Mouse (Mus musculus) cerebellum, adult 8-10 months (tissue): ENCODE measurements around the gene Gcfc2.

ENCODE experiments used
- DNase-seq: peaks from one replicate; pipeline ENCODE4 v3.0.0; 2022

Gene Gcfc2

DNA sequence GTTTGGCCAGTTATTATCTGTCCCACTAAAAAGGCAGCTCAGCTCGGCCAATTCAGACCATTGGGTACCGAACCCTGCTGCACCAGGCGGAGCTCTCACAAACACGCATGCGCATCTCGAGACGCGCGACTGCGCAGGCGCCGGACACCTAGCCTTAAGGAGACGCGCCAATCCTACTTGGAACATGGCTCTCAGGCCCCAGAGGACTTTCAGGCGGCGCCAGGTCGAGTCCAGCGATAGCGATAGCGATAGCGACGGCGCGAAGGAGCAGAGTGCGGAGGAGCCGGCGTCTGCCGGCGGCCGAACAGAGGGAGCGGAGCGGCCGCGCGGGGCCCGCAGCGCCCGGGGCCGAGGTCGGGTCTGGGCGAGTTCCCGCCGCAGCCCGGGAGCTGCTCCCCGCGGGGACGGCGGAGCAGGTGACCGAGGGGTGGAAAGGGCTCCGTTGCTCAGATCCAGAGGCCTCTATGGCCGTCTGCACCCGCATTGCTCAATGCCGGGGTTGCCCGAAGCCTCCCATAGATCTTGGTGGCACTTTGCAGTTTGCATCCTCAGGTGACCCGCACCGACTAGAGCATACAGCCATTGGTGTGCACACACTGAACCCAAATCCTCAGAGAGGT lies at the start of gene Gcfc2:
Gene Gcfc2 (plus strand): TSS at position 147 of the 620 bp plus-strand sequence.
- DNase-seq, result peak; percentile 96

DNA sequence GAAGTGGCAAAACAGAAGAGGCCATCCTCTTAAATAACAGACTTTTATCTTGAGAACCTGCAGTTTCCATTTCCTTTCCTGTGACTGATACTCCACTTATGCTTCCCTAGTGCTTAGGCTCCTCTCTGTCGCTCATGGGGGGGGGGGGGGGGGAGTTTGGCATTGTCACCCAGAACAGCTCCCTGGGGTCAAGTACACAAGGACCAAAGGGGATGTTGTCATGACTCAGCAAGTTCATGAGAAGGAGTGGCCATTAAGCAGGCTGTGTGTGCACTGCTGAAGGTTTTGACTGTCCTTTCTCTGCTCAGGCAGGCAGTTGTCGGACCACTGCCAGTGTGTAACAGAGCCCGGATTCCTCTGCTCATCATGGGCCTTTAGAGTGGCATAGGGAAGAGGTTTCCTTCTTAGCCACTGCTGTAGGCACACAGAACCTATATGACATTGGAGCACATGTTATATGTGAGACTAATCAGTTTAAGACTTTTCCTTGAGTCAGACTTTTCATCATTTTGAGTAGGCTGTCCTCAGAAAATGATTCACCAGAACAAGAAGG lies 27.7 kb upstream of the Gcfc2 start:
- DNase-seq, result no peak

DNA sequence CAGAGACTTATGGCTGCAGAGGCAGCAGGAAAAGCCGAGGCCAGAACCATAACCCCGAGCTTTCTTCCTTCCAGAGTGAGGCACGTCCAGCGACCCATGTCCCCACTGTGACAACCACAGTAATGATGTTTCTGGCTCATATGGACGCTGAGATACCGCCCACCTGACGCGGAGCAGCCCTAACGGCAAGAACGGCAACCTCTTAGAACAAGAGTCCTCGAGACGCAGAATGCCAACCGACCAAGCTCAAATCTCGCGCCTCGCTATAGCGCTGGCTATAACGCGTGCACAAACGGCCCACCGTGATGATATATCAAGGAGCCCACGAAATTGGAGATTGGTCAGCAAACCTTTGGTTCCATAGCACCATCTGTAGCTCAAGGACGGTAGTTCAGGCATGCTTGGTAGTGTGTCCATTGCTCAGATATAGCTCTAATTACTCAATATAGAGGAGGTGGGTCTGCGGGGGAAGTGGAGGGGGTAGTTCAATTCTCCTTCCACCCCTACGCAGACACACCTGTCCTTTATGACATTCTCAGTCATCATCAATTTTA lies 13.1 kb upstream of the Gcfc2 start:
- DNase-seq, result no peak

DNA sequence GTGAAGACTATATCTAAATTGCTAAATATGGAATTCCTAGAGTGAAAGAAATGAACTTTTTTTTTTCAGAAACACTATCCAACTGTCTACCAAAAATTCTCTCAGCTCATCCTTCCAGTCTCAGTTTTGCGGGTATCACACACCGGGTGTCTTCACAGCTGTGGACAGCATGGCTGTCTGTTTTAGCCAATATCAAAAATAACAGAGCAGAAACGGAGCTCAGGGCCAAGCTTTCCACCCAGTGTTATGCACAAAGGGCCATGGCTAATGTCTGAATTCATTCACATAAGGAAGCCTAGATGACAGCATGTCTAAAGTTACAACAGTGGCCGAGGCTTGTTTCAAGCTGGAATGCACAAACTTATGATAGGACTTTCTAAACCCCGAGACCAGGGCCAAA lies 12.2 kb upstream of the Gcfc2 start:
- DNase-seq, result no peak

DNA sequence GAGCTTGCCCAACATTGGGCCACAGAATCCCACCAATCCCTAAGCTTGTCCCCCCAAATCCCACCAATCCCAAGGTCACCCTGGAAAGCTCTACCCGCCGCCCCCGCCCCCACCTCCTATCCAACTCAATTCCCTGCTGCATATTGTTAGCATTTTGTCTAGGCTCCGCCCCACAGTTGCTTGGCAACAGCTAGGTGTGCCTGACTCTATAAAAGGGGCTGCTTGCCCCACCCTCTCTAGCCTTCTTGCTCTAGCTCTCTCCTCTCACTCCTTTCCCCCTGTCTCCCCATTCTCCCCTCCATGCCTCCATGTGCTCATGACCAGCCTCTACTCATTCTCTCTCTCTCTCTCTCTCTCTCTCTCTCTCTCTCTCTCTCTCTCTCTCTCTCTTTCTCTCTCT lies 11.8 kb upstream of the Gcfc2 start:
- no peak for DNase-seq

DNA sequence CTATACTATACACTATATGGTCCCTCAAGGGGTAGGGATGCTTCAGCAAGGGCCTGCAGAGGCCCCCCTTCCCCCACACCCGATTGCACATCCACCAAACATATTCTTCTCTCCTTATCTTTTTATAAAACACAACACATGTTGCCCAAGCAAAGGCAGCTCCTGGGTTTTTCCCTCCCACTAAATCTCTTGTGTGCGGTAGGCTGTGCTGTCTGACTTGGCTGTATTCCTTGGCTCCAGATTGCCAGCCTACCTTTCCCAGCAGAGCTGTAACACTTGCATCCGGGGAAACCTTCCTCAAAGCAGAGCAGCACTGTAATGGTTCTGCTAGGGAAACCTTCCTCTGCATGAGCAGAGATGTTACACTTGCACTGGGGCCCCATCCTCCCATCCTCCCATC lies 11.3 kb upstream of the Gcfc2 start:
- no peak for DNase-seq

DNA sequence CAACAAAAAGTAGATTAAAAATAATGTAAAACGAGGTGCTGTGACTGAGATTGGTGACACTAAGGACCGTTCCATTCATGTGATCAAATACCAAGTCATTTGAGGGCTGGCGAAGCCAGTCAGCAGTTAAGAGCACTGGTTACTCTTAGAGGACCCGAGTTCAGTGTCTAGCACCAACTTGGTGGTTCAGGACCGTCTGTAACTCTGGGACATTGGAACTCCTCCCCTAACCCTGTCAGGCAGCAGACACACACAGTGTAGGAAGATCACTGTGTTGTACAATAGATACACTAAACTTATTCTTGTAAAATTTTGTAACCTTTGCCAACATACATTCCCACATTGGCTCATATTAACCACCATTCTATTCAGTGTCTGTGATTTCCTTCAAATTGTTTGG lies 835 bp downstream of the Gcfc2 start:
- DNase-seq, result no peak

DNA sequence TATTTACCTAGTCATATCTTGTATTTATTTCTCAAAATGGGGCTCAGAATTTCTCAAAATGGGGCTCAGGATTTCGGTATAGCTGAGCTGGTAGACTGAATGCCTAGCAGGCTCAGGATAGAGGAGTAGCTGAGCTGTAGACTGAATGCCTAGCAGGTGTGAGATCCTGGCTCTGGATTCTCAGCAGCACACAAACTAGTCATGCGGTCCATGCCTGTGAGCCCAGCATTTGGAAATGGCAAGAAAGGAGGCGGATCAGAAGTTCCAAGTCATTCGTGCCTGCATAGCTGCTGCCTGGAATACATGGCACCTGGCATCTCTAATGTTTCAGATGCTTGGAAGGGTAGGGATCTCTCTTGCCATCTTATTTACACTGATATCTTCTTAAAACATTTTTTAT lies 5.9 kb downstream of the Gcfc2 start:
- no peak for DNase-seq

DNA sequence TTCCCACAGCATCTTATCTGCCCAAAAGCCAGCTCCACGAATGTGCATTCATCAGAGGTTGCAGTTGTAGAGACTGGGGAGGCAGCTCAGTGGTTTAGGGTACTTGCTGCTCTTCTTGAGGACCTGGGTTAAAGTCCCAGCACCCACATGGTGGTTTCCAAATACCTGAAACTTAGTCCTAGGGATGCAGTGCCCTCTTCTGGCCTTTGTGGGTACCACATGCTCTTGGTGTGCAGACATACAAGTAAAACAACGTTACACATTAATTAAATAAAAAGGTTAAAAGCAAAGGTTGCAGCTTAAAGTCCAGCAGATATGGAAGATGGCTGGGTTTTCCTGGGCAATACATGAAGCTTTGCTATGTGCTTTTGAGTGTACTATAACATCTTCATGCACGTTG lies 9.8 kb downstream of the Gcfc2 start:
- DNase-seq, result no peak

DNA sequence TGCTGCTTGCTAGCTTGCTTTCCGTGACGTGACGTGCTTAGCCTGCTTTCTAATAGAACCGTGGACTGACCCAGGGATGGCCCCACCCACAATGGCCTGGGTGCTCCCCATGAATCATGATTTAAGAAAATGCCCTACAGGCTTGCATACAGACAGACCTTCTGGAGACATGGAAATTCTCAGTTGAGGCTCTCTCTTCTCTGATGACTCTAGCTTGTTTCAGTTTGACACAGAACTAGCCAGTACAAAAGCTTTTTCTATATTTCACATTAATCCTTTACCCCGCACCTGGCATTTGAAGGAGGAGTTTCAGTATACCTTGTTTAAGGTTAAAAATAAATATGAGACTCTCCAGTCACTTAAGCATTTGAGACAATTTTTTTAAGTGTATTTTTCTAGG lies 18.2 kb downstream of the Gcfc2 start:
- DNase-seq, result no peak

DNA sequence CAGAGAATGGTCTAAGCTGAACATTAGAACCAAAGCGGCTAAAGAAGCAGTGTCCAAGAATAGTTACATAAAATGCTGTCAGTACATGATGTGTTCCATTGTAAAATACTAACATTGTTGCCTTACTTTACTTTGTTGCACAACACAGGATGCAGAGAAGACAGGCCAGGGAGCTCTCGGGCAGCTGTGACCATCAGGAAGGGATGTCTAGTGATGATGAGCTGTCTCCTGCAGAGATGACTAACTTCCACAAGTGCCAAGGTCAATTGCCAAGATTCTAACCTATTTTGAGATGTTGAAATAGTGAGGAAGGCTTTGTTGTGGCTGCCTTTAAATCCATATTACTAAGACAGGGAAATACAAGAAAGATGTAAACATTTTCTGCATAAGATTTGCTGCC lies 19.8 kb downstream of the Gcfc2 start:
- no peak for DNase-seq

DNA sequence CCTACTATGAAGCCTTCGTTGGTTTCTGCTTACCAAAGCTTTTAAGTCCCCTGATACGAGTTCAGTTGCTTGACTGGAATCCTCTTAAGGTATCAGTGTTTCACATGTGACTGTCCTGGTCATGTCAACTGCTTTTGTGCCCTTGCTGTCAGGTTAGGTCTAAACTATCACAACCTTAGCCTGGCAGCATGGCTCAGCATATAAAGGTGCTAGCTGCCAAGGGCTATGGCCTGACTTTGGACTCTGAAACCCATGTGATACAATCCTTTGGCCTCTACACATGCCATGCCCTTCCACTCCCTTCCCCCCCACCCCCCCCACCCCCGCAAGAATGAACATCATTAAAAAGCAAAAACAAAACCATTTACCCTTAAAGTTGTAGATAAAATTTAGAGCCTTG lies 21.0 kb downstream of the Gcfc2 start:
- no peak for DNase-seq

DNA sequence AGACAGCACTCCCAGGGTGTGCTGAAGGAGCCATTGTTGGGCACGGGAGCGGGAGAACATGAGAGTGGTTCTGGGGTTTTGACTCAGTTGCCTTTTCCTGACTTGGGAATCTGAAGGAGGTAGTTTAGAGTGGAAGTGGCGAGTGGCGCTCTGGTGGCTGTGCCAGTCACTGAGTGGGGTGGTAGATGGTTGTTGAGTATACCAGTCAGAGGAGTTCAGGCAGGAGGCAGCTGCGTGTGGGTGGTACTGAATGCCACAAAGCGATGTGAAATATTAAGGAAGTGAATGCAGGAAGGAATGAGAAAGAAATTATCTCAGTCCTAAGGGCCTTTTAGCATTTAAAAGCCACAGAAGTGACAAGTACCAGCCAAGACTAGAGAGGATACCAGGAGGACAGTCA lies 23.4 kb downstream of the Gcfc2 start:
- DNase-seq, result no peak

DNA sequence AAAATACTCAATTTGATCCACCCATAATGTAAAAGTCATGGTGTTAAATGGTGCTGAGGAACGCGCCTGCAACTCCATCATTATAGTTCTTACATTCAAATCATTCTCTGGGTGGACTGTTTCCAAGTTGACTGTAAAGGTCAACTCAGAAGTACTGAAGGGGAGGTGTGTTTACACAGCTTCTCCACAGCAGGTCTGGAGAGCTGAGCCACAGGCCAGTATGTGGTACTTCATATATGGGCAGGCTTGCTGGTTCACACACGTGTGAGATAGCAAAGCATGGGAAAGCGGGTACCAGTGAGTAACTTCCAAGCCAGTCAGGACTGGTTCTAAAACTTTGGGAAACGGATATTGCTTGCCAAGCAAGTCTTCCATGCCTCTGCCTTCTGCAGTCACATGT lies 31.7 kb downstream of the Gcfc2 start:
- no peak for DNase-seq

DNA sequence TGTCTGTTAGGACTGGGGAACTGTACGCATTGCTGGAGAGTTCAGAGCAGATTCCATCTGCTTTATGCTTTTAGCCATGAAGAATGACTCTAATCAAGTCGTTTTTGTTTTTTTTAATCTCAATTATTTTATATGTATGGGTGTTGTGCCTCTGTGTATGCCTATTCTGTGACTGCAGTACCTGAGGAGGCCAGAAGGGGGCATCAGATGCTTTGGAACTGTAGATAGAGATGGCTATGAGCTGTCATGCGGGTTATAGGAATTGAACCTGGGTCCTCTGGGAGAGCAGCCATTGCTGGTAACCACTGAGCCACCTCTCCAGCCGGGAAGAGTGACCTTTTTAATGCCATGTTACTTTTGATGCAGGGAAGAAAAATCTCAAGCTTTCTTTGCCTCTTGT lies 32.9 kb downstream of the Gcfc2 start:
- no peak for DNase-seq

DNA sequence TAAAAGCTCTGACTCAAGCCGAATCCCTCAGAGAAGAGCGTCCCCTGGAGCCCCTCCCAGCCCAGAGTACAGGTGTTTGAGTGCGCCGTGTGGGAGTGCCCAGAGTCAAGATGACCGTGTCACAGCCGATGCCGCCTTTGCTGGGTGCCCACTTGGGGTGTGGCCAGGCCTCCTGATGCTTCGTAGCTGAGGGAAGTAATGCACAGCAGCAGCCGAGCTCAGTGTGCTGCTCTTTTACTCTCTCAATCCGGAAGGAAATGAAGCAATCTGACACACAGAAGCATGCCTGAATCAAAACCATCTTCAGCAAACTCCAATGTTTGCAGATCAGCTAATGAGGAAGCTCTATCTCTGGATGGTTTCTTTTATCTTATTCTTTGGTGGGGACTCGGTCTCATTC lies 34.5 kb downstream of the Gcfc2 start:
- DNase-seq, result no peak

DNA sequence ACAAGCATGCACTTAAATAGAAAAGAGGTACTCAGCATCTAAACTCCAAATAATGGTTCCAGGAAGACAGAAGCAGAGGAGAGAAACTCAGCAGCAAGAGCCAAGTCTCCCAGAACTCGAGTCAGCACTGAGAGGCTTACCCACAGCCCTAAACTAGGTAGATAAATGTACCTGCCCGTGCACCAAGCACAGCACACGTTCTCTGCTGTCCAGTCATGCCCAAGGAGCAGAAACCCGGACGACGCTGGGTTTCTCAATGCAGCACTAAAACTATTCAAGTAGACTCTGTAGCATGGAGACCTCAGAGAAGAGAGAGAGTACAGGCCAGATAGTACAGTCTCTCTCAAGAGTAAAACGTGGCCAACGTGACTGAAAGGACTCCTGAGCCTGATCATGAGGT lies 36.4 kb downstream of the Gcfc2 start:
- DNase-seq, result no peak

DNA sequence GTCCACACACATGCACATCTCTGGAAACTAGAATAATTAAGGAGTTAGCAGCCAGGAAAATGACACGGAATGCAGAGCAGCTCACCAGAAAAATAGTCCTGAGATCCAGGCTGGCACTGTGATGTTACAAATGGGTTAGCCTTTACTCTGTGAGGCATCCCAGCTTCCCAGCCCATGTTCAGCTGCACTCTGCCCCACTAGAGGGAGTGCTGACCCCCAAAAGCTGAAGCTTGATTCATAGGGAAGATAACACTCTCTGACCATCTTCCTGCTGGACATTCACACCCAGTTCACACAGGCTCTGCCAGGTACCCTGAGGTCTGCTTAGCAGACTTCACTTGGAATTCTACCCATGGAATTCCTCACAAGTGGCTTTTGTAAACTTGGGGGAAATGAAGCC lies 36.8 kb downstream of the Gcfc2 start:
- no peak for DNase-seq

DNA sequence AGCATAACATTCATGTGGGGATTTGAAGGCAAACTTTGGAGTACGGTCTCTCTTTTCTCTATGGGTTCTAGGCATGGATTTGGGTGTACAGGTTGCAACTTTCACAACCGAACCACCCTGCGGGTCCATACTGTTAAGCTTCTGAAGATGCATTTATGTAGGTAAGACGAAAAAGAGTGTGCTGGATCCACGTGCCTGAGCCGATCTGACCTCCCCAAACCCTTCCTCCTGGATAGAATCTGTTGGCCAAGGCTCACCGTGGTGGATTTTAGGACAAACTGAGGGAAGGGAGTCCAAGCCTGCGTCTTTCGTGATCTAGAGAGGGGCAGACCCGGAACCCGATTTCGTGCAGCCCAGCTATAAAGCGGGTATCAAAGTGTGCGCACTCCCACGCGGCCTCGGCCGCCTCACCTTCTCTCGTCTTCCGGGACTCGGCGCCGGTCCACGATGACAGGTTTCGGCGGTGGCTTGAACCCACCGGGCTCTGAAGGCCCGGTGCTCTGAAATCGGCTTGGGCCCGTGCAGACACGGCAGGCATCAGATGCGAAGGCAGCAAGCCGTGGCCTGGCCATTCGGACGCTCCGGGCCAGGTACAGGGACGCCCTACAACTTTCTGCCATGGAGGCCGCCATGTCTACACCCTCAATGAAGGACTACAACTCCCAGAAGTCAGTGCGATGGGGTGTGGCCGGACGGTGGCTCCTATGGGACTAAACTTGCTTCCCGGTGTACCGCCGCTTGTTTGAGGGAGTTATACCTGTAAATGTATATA lies 42.0 kb downstream of the Gcfc2 start, which contains the start of gene Mrpl19:
Gene Mrpl19 (minus strand): TSS at position 663 of the 772 bp plus-strand sequence.
- peak; percentile 94 for DNase-seq

DNA sequence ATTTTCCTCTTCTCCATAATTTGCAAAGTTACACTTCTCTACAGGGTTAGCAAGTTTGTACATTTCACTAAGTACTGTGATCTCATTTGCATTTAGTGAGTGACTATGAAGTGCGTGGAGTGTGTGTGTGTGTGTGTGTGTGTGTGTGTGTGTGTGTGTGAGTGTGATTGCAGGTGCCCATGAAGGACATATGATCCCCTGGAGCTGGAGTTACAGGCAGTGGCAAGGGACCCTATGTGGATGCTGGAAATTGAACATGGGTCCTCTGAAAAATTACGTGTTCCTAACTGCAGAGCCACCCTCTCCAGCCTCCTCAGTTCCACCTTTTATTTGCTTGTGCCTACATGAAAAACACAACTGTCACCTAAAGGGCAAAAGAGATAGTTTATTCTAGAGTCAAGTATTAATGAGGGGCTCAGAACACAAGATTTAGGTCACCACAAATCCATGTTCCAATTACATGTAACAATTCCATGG lies 42.6 kb downstream of the Gcfc2 start:
- no peak for DNase-seq

DNA sequence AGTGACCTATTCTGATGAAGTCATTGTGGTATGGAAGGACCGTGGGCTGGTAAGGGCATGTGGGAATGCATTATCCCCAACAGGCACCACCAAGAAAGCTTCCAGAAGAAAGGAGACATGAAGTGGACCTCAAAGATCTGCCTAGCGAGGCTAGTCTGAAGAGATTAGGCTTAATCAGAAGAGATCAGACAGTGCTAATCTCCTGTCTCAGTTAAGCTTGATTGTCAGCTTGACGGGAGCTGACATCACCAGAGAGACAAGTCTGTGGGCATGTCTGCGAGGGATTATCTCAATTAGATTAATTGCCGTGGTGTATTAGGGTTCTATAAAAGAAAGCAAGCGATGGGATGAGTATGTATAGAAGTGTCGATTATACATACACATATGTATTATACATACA lies 47.7 kb downstream of the Gcfc2 start:
- DNase-seq, result no peak

DNA sequence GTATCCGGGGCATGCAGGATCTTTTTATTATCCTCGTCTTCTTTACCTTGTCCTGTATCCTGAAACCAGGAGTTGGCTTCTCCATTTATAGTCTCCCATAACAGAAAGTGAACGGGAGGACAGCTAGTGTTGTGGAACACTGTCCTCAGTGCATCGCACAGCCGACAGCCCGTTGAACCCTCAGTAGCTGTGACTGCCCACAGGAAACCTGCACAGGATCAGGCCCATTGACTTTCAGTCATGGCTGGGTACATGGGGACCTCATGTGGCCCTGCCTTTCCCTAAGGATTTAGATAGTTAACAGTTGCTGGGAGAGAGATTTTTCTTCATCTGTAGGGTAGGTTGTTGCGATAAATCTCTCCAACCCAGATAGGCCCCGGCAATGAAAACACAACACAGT lies 49.1 kb downstream of the Gcfc2 start:
- no peak for DNase-seq

DNA sequence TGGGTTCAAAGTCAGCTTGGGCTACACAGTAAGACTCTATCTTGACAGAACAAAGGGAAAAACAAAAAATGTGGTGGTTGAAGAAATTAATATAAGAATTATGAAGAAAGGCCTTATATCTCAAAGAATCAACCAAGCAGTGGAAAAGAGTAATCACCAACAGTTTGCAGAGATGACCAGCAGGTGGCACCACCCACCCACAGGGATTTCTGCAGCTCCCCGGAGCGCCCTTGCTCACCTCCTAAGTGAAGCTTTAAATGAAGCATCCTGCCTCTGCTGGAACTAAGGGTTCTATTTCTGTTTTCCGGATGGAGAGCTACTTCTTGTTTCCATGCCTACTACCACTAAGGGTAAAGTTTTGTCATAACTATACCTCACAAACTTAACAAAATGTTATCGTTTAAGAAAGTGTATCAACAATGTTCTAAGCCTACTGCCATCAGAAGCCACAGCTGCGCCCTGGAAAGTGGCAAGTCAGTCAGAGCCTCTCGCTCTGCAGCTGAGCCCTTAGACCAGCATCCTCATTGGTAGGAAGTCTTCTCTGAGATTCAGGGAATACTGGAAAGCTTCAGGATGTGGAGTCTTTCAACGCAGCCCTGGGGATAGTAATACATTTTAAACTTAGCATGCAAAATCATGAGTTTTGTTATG lies 52.6 kb downstream of the Gcfc2 start:
- peak; percentile 39 for DNase-seq

DNA sequence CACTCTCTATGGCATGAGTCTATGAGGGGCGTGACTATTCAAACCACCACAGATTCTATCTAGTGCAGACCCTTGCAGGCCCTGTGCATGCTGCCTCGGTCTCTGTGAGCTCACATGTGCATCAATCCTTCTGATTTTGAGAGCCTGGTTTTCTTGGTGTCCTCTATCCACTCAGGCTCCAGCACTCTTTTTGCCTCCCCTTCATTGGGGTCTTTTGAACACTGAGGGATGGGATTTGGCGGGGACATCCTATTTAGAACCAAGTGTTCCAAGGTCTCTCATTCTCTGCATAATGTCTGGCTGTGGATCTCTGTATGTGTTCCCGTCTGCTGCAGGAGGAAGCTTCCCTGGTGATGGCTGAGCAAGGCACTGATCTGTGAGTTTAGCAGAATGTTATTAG lies 55.8 kb downstream of the Gcfc2 start:
- DNase-seq, result no peak
